Mouse (Mus musculus) brown adipose tissue, adult 24 weeks (tissue): ENCODE results near the gene Gm49416. TPM values are rescaled to one million over a fixed set of nuclear protein-coding genes. Genes with fewer than 3 reads are reported as not detected.
"Not testable (repeated sequence)": the region's sequence is repeated elsewhere in the genome, so short reads cannot be mapped to it uniquely, and the experiment has no call there.

ENCODE experiments used
- H3K27ac ChIP-seq: fragments of 200-500 bp; replicated peaks from 2 replicates; pipeline ENCODE4 v1.5.1; 2012; ENCODE audit warnings: low read depth, mild to moderate bottlenecking, low read length
- H3K4me1 ChIP-seq: fragments of 200-500 bp; 2 replicates; pipeline ENCODE4 v1.6.1; 2012; ENCODE audit warnings: low read length, mixed read lengths; ENCODE audit not compliant: control insufficient read depth, insufficient read depth, insufficient read length
- H3K4me3 ChIP-seq: fragments of 200-500 bp; 2 replicates; pipeline ENCODE4 v1.5.1; 2012; ENCODE audit warnings: low read depth, mild to moderate bottlenecking, low read length, moderate library complexity; ENCODE audit not compliant: insufficient read depth
- polyA plus RNA-seq: library from polyadenylated mRNA; stranded (reverse); fragments of >200 nt; gene quantifications from 2 replicates; pipeline ENCODE4 v1.2.4, GENCODE M21; 2012; ENCODE audit not compliant: missing spikeins, insufficient read depth, insufficient read length

Gm49416 gene
- polyA plus RNA-seq, 1 experiment, result not detected

GRCm38 (mm10) chr19:8895397-8895960 lies 6.8 kb downstream of the Gm49416 start:
- H3K4me3 ChIP-seq, result no peak overlapping the region
- H3K27ac ChIP-seq, result no peak overlapping the region
- H3K4me1 ChIP-seq, result peaks cover 6% of the 10 kb centered on the region; the same call in 1 of the 2 replicates

GRCm38 (mm10) chr19:8896231-8896630 lies 7.5 kb downstream of the Gm49416 start:
- H3K4me3 ChIP-seq, H3K4me1 ChIP-seq, H3K27ac ChIP-seq: not testable (repeated sequence)

- H3K27ac ChIP-seq, result 0 out of 2 replicates have a peak overlapping the region, but pooled peaks have one; percentile 5
- H3K4me1 ChIP-seq, result not testable (repeated sequence)
- peak overlapping the region; percentile 45 for H3K4me3 ChIP-seq
Measured at GRCm38 (mm10) chr19:8897211-8897864, 8.6 kb downstream of the Gm49416 start.

GRCm38 (mm10) chr19:8897865-8898495 lies 9.3 kb downstream of the Gm49416 start, which contains the start of gene Ganab:
Gene Ganab, plus strand, starts transcription at chr19:8898071.
- peaks cover 6% of the 10 kb centered on the region; the same call in 1 of the 2 replicates for H3K4me1 ChIP-seq

GRCm38 (mm10) chr19:8898576-8898975 lies 9.8 kb downstream of the Gm49416 start:
- Histone ChIP-seq H3K4me3 (peak overlapping the region; percentile 85), H3K27ac (peak overlapping the region; percentile 74), H3K4me1 (peaks cover 6% of the 10 kb centered on the region; the same call in 1 of the 2 replicates)

More at GRCm38 (mm10) chr19:8897865-8898495, 9.3 kb downstream of the Gm49416 start, which contains the start of gene Ganab:
- Histone ChIP-seq H3K4me3 (peak within 1 kb of the TSS; percentile 85), H3K27ac (peak within 1 kb of the TSS; percentile 74)

- Histone ChIP-seq H3K27ac (no peak overlapping the region), H3K4me3 (peak overlapping the region; percentile 12; the same call in 1 of the 2 replicates), H3K4me1 (peaks cover 6% of the 10 kb centered on the region; the same call in 1 of the 2 replicates)
Measured at GRCm38 (mm10) chr19:8899079-8899478, 10.4 kb downstream of the Gm49416 start.

- Histone ChIP-seq H3K4me3 (no peak overlapping the region), H3K27ac (no peak overlapping the region), H3K4me1 (no peaks in the 10 kb centered on the region)
Measured at GRCm38 (mm10) chr19:8903412-8903811, 14.7 kb downstream of the Gm49416 start.

- H3K4me1 ChIP-seq, result no peaks in the 10 kb centered on the region
Measured at GRCm38 (mm10) chr19:8908531-8908930, 19.8 kb downstream of the Gm49416 start.

GRCm38 (mm10) chr19:8911810-8912209 lies 23.1 kb downstream of the Gm49416 start:
- Histone ChIP-seq H3K4me1 (no peaks in the 10 kb centered on the region), H3K27ac (no peak overlapping the region), H3K4me3 (no peak overlapping the region)

More at GRCm38 (mm10) chr19:8908531-8908930, 19.8 kb downstream of the Gm49416 start:
- Histone ChIP-seq H3K27ac (no peak overlapping the region), H3K4me3 (no peak overlapping the region)

- Histone ChIP-seq H3K4me3 (no peak overlapping the region), H3K27ac (no peak overlapping the region), H3K4me1 (no peaks in the 10 kb centered on the region)
Measured at GRCm38 (mm10) chr19:8914212-8914611, 25.5 kb downstream of the Gm49416 start.

- Histone ChIP-seq H3K4me1 (peaks cover 5% of the 10 kb centered on the region), H3K4me3 (no peak overlapping the region), H3K27ac (no peak overlapping the region)
Measured at GRCm38 (mm10) chr19:8919000-8919399, 30.3 kb downstream of the Gm49416 start.

- H3K4me3 ChIP-seq, result peak overlapping the region; percentile 52
- H3K4me1 ChIP-seq, result peaks cover 5% of the 10 kb centered on the region
- peak overlapping the region; percentile 96 for H3K27ac ChIP-seq
Measured at GRCm38 (mm10) chr19:8919684-8920072, 31.0 kb downstream of the Gm49416 start.

GRCm38 (mm10) chr19:8920073-8920736 lies 31.5 kb downstream of the Gm49416 start, which contains the start of gene B3gat3:
Gene B3gat3, plus strand, starts transcription at chr19:8920374.
- peak within 1 kb of the TSS; percentile 75 for H3K4me3 ChIP-seq
- peaks cover 5% of the 10 kb centered on the region for H3K4me1 ChIP-seq
- peak within 1 kb of the TSS; percentile 96 for H3K27ac ChIP-seq

GRCm38 (mm10) chr19:8920836-8921291 lies 32.1 kb downstream of the Gm49416 start:
- Histone ChIP-seq H3K27ac (peak overlapping the region; percentile 85), H3K4me1 (peaks cover 5% of the 10 kb centered on the region), H3K4me3 (peak overlapping the region; percentile 75)

- H3K4me1 ChIP-seq, result peaks cover 5% of the 10 kb centered on the region
- H3K4me3 ChIP-seq, result 0 out of 2 replicates have a peak overlapping the region, but pooled peaks have one; percentile 0
- H3K27ac ChIP-seq, result no peak overlapping the region
Measured at GRCm38 (mm10) chr19:8921741-8922140, 33.0 kb downstream of the Gm49416 start.
